Mouse (Mus musculus) liver, postnatal 0 days (tissue): ENCODE results near the gene Stil. TPM values are rescaled to one million over a fixed set of nuclear protein-coding genes. Genes with fewer than 3 reads are reported as not detected.

Experiments
- ATAC-seq: fragments of 200-750 bp; cut with Nextera tagmentation; 2 replicates; pipeline ENCODE4 v1.8.0; 2017; ENCODE audit warnings: mild to moderate bottlenecking, moderate library complexity
- DNase-seq: peaks from one replicate; pipeline ENCODE4 v3.0.0-alpha.2; 2016
- H3K27ac ChIP-seq: fragments of 300-500 bp; sonication (generic); 2 replicates; pipeline ENCODE4 v1.5.1; 2014; ENCODE audit warnings: antibody characterized with exemption, moderate library complexity, mild to moderate bottlenecking, low read depth
- H3K27me3 ChIP-seq: fragments of 300-500 bp; sonication (generic); 2 replicates; pipeline ENCODE4 v1.6.1; 2014; ENCODE audit warnings: low read length, control low read depth, mixed read lengths; ENCODE audit not compliant: insufficient read depth
- H3K36me3 ChIP-seq: fragments of 300-500 bp; sonication (generic); replicated peaks from 2 replicates; pipeline ENCODE4 v1.6.1; 2014; ENCODE audit warnings: mild to moderate bottlenecking, control low read depth, low read length, moderate library complexity, mixed read lengths; ENCODE audit not compliant: insufficient read depth
- H3K4me1 ChIP-seq: fragments of 300-500 bp; sonication (generic); 2 replicates; pipeline ENCODE4 v1.6.1; 2014; ENCODE audit warnings: antibody characterized with exemption, mild to moderate bottlenecking, control low read depth; ENCODE audit not compliant: insufficient read depth
- H3K4me2 ChIP-seq: fragments of 300-500 bp; sonication (generic); 2 replicates; pipeline ENCODE4 v1.6.1; 2014; ENCODE audit warnings: low read depth, mild to moderate bottlenecking, low read length, moderate library complexity, mixed read lengths
- H3K4me3 ChIP-seq: fragments of 300-500 bp; sonication (generic); 2 replicates; pipeline ENCODE4 v1.5.1; 2014; ENCODE audit warnings: low read depth, low read length
- H3K9ac ChIP-seq: fragments of 300-500 bp; sonication (generic); replicated peaks from 2 replicates; pipeline ENCODE4 v1.6.1; 2014; ENCODE audit warnings: mild to moderate bottlenecking, moderate library complexity
- H3K9me3 ChIP-seq: fragments of 300-500 bp; sonication (generic); 2 replicates; pipeline ENCODE4 v1.6.1; 2016; ENCODE audit warnings: mild to moderate bottlenecking, control low read depth, low read length, mixed read lengths
- CTCF ChIP-seq: sonication (generic); IDR thresholded peaks from 2 replicates; pipeline ENCODE4 v1.5.1; 2016; ENCODE audit warnings: antibody characterized with exemption, low read depth
- EP300 ChIP-seq: IDR thresholded peaks from 2 replicates; pipeline ENCODE4 v1.6.1; 2016; ENCODE audit warnings: antibody characterized with exemption, low read depth, mild to moderate bottlenecking
- WGBS: fragments of 180-500 bp; shearing (Covaris S2); extraction: QIAGEN DNeasy Blood & Tissue Kit; methylation state at CpG from one replicate; pipeline ENCODE4 v1.1.7; 2014; ENCODE audit not compliant: insufficient replicate concordance; 5-methylcytosine and 5-hydroxymethylcytosine counted together
- polyA plus RNA-seq: library from polyadenylated mRNA; unstranded; fragments of >200 nt; fragmentation: Nextera tagmentation; extraction: Ambion mirVana; gene quantifications from 2 replicates; pipeline ENCODE4 v1.2.1, GENCODE M21; 2015

Stil gene
- polyA plus RNA-seq, 1 experiment from 2014 or later: 3.4 TPM

- Histone ChIP-seq H3K27me3 (no peaks in the 10 kb centered on the region), H3K36me3 (peaks cover 27% of the 10 kb centered on the region), H3K4me3 (no peak overlapping the region), H3K9me3 (no peaks in the 10 kb centered on the region), H3K27ac (no peak overlapping the region), H3K4me1 (no peaks in the 10 kb centered on the region; the same call in 1 of the 2 replicates), H3K9ac (no peak overlapping the region), H3K4me2 (no peak overlapping the region)
- TF ChIP-seq EP300 (no peak), CTCF (peak; percentile 31)
- 15% methylated on average over 1 of the region's 1 CpGs for WGBS
- DNase-seq (no peak), ATAC-seq (0 out of 2 replicates have a peak, but pooled peaks have one; percentile 9)
Measured at GRCm38 (mm10) chr4:115071668-115072067, 71.7 kb downstream of the Stil start.

DNA sequence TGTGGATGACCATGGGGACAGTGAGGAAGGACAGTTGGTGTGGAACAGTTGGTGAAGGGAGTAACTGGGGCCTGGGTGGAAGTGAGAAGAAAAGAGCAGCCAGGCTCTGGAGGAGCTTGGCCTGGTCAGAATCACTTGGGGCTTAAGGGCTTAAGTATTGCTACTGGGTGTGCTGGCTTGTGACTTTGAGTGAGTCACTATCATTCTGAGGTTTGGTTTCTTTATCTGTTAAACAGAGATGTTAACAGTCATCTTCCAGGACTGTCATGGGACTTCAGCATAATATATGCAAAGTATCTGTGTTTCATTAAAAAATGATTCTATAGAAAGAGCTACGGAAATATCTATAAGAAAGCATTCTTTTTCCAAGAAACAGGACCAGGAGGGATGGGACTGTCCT is 74.8 kb downstream of the Stil start:
- no peak for DNase-seq
- WGBS: 79% methylated on average over 1 of the region's 1 CpGs
- no peak for ATAC-seq
- Histone ChIP-seq H3K9ac (no peak overlapping the region), H3K36me3 (peaks cover 4% of the 10 kb centered on the region; the same call in 1 of the 2 replicates), H3K4me3 (no peak overlapping the region), H3K4me1 (no peaks in the 10 kb centered on the region; the same call in 1 of the 2 replicates), H3K4me2 (no peak overlapping the region), H3K9me3 (no peaks in the 10 kb centered on the region), H3K27me3 (no peaks in the 10 kb centered on the region), H3K27ac (peak overlapping the region; percentile 48; the same call in 1 of the 2 replicates)
- TF ChIP-seq EP300: no peak
- TF ChIP-seq CTCF: no peak

GRCm38 (mm10) chr4:115075204-115075915 is 75.4 kb downstream of the Stil start:
- 28% methylated on average over 3 of the region's 3 CpGs for WGBS
- Histone ChIP-seq H3K4me1 (no peaks in the 10 kb centered on the region; the same call in 1 of the 2 replicates), H3K4me3 (no peak overlapping the region), H3K36me3 (no peaks in the 10 kb centered on the region; the same call in 1 of the 2 replicates), H3K9me3 (no peaks in the 10 kb centered on the region), H3K27me3 (no peaks in the 10 kb centered on the region), H3K4me2 (no peak overlapping the region), H3K27ac (peak overlapping the region; percentile 48; the same call in 1 of the 2 replicates), H3K9ac (no peak overlapping the region)
- TF ChIP-seq CTCF (no peak), EP300 (no peak)
- no peak for DNase-seq
- ATAC-seq: peak; percentile 74

- H3K4me1 ChIP-seq: no peaks in the 10 kb centered on the region; the same call in 1 of the 2 replicates
- H3K4me3 ChIP-seq: no peak overlapping the region
- 50% methylated on average over 10 of the region's 10 CpGs for WGBS
- no peaks in the 10 kb centered on the region for H3K27me3 ChIP-seq
- no peak overlapping the region for H3K4me2 ChIP-seq
- H3K27ac ChIP-seq: no peak overlapping the region
- no peak for ATAC-seq
- no peak for TF ChIP-seq CTCF
- no peak for TF ChIP-seq EP300
- DNase-seq: no peak
- H3K9ac ChIP-seq: no peak overlapping the region
- H3K36me3 ChIP-seq: no peaks in the 10 kb centered on the region
- H3K9me3 ChIP-seq: no peaks in the 10 kb centered on the region
Measured at GRCm38 (mm10) chr4:115078892-115079820, 79.2 kb downstream of the Stil start.

DNA sequence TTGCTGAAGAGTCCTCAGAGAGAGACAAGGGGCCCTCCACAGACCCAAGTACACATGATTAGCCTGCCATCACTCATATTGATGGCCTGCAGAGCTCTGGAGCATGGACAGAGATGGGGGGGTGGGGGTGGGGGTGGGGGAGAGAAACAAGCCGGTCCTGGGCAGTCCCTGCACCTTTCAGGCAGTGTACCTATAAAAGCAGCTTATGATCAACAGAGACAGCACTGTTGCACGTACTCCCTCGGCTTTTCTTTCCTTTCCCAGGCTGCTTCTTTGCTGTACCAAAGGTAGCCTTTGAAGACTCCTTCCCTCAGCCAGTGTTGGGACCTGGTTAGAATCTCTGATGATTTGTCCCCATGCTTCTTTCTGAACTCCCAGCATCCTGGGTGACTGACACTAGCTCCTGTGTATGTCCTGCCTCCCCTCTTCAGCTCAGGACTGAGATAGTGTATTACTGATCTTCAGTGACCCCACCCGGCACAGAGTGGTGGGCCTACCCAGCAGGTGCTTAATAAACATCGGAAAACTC is 79.9 kb downstream of the Stil start:
- Histone ChIP-seq H3K9ac (no peak overlapping the region), H3K4me1 (no peaks in the 10 kb centered on the region; the same call in 1 of the 2 replicates), H3K9me3 (no peaks in the 10 kb centered on the region), H3K36me3 (no peaks in the 10 kb centered on the region), H3K4me2 (no peak overlapping the region), H3K27me3 (no peaks in the 10 kb centered on the region), H3K4me3 (no peak overlapping the region), H3K27ac (no peak overlapping the region)
- WGBS: 66% methylated on average over 5 of the region's 5 CpGs
- TF ChIP-seq CTCF: no peak
- TF ChIP-seq EP300: no peak
- ATAC-seq (no peak), DNase-seq (no peak)

DNA sequence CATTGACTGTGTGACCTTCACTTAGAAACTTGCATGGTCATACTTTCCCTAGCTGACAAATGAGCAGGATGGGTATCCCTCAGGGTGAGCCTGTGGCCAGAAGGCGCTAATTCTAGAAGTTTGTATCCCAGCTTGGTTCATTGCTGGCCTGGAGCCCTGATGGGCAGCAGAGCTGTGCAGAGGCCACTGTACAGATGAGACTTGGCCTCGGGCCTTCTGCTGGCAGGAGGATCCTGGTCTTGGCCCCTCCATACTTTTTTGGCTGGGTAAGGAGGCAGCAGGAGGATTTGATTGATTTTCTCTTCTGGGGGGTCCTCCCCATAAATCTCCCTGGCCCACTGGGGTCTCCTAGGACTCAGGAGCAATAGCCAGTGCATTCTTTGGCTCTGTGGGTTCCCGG is 83.1 kb downstream of the Stil start:
- DNase-seq (no peak), ATAC-seq (no peak)
- no peak overlapping the region for H3K4me3 ChIP-seq
- no peaks in the 10 kb centered on the region for H3K9me3 ChIP-seq
- no peaks in the 10 kb centered on the region for H3K36me3 ChIP-seq
- no peak overlapping the region for H3K4me2 ChIP-seq
- 81% methylated on average over 3 of the region's 3 CpGs for WGBS
- no peak overlapping the region for H3K27ac ChIP-seq
- no peaks in the 10 kb centered on the region for H3K27me3 ChIP-seq
- TF ChIP-seq EP300 (no peak), CTCF (no peak)
- peaks cover 2% of the 10 kb centered on the region; the same call in 1 of the 2 replicates for H3K4me1 ChIP-seq
- no peak overlapping the region for H3K9ac ChIP-seq
